Mouse (Mus musculus): ENCODE results near the gene Cyp1a1. TPM values are rescaled to one million over a fixed set of nuclear protein-coding genes. Genes with fewer than 3 reads are reported as not detected.

The Cyp1a1 gene
- polyA plus RNA-seq, 1 experiment from 2014 or later, result 0.24 TPM

- DNase-seq (ENCODE audit: low spot score) (no peak), ATAC-seq (ENCODE audit: low FRiP score) (no peak)
- Histone ChIP-seq H3K27me3 (ENCODE audit: control insufficient read depth, insufficient read depth, low read length) (no peaks in the 10 kb centered on the region), H3K36me3 (replicated peaks; ENCODE audit: control insufficient read depth, insufficient read depth) (no peaks in the 10 kb centered on the region), H3K9ac (no peak overlapping the region), H3K4me1 (replicated peaks; ENCODE audit: control insufficient read depth, insufficient read depth, low read length) (no peaks in the 10 kb centered on the region), H3K9me3 (ENCODE audit: control insufficient read depth, low read length) (no peaks in the 10 kb centered on the region), H3K4me2 (replicated peaks) (no peak overlapping the region), H3K27ac (no peak overlapping the region), H3K4me3 (replicated peaks; ENCODE audit: low read length) (no peak overlapping the region)
- 90% methylated on average over 5 of the region's 5 CpGs for WGBS
Measured at GRCm38 (mm10) chr9:57686011-57686410, 1.7 kb upstream of the Cyp1a1 start.

DNA sequence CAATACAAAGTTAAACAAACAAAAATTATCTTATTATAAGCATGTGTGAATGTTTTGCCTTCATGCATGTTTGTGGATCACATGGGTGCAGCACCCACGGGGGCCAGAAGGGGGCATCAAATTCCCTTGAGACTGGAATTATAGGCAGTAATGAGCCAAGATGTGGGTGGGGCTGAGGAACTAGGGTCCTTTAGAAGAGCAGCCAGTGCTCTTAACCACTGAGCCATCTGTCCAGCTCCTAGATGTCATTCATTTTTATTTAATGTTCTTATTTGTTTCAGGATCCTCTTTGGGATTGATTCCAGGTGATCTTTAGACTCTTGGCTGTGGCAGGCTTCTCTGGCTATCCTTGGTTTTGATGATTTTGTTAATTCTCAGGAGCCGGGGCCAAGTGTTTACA lies 430 bp downstream of the Cyp1a1 start:
- H3K4me2 ChIP-seq (replicated peaks), result no peak overlapping the region
- H3K9me3 ChIP-seq (ENCODE audit: control insufficient read depth, low read length), result no peaks in the 10 kb centered on the region
- no peak overlapping the region for H3K9ac ChIP-seq
- no peak overlapping the region for H3K27ac ChIP-seq
- no peak for DNase-seq (ENCODE audit: low spot score)
- no peak for ATAC-seq (ENCODE audit: low FRiP score)
- WGBS, result 54% methylated on average over 2 of the region's 2 CpGs
- no peak overlapping the region for H3K4me3 ChIP-seq (replicated peaks; ENCODE audit: low read length)
- no peaks in the 10 kb centered on the region for H3K4me1 ChIP-seq (replicated peaks; ENCODE audit: control insufficient read depth, insufficient read depth, low read length)
- no peaks in the 10 kb centered on the region for H3K27me3 ChIP-seq (ENCODE audit: control insufficient read depth, insufficient read depth, low read length)
- no peaks in the 10 kb centered on the region for H3K36me3 ChIP-seq (replicated peaks; ENCODE audit: control insufficient read depth, insufficient read depth)

- 94% methylated on average over 2 of the region's 2 CpGs for WGBS
- Histone ChIP-seq H3K27me3 (ENCODE audit: control insufficient read depth, insufficient read depth, low read length) (no peaks in the 10 kb centered on the region), H3K9me3 (ENCODE audit: control insufficient read depth, low read length) (no peaks in the 10 kb centered on the region), H3K4me3 (replicated peaks; ENCODE audit: low read length) (no peak overlapping the region), H3K36me3 (replicated peaks; ENCODE audit: control insufficient read depth, insufficient read depth) (no peaks in the 10 kb centered on the region), H3K9ac (no peak overlapping the region), H3K4me2 (replicated peaks) (no peak overlapping the region), H3K27ac (no peak overlapping the region), H3K4me1 (replicated peaks; ENCODE audit: control insufficient read depth, insufficient read depth, low read length) (no peaks in the 10 kb centered on the region)
- DNase-seq (ENCODE audit: low spot score) (no peak), ATAC-seq (ENCODE audit: low FRiP score) (no peak)
Measured at GRCm38 (mm10) chr9:57688606-57689005, 878 bp downstream of the Cyp1a1 start.

- 91% methylated on average over 2 of the region's 2 CpGs for WGBS
- Histone ChIP-seq H3K4me2 (replicated peaks) (no peak overlapping the region), H3K4me3 (replicated peaks; ENCODE audit: low read length) (no peak overlapping the region), H3K9ac (no peak overlapping the region), H3K27ac (no peak overlapping the region), H3K4me1 (replicated peaks; ENCODE audit: control insufficient read depth, insufficient read depth, low read length) (peaks cover 5% of the 10 kb centered on the region; the same call in 1 of the 2 replicates), H3K27me3 (ENCODE audit: control insufficient read depth, insufficient read depth, low read length) (peaks cover 11% of the 10 kb centered on the region; the same call in 1 of the 2 replicates), H3K36me3 (replicated peaks; ENCODE audit: control insufficient read depth, insufficient read depth) (no peaks in the 10 kb centered on the region), H3K9me3 (ENCODE audit: control insufficient read depth, low read length) (no peaks in the 10 kb centered on the region)
- DNase-seq (ENCODE audit: low spot score) (no peak), ATAC-seq (ENCODE audit: low FRiP score) (no peak)
Measured at GRCm38 (mm10) chr9:57694108-57694507, 6.4 kb downstream of the Cyp1a1 start.

GRCm38 (mm10) chr9:57696380-57697285 lies 8.9 kb downstream of the Cyp1a1 start:
- peaks cover 5% of the 10 kb centered on the region; the same call in 1 of the 2 replicates for H3K4me1 ChIP-seq (replicated peaks; ENCODE audit: control insufficient read depth, insufficient read depth, low read length)
- H3K9me3 ChIP-seq (ENCODE audit: control insufficient read depth, low read length), result no peaks in the 10 kb centered on the region
- WGBS, result 1% methylated on average over 42 of the region's 42 CpGs
- no peak overlapping the region for H3K27ac ChIP-seq
- H3K36me3 ChIP-seq (replicated peaks; ENCODE audit: control insufficient read depth, insufficient read depth), result no peaks in the 10 kb centered on the region
- ATAC-seq (ENCODE audit: low FRiP score) (peak; percentile 70; the same call in 1 of the 2 replicates), DNase-seq (ENCODE audit: low spot score) (peak; percentile 59)
- H3K27me3 ChIP-seq (ENCODE audit: control insufficient read depth, insufficient read depth, low read length), result peaks cover 11% of the 10 kb centered on the region; the same call in 1 of the 2 replicates
- H3K4me3 ChIP-seq (replicated peaks; ENCODE audit: low read length), result peak overlapping the region; percentile 42
- peak overlapping the region; percentile 54 for H3K9ac ChIP-seq
- H3K4me2 ChIP-seq (replicated peaks), result peak overlapping the region; percentile 78

- H3K4me2 ChIP-seq (replicated peaks), result no peak overlapping the region
- no peak overlapping the region for H3K27ac ChIP-seq
- H3K9ac ChIP-seq, result no peak overlapping the region
- peaks cover 5% of the 10 kb centered on the region; the same call in 1 of the 2 replicates for H3K4me1 ChIP-seq (replicated peaks; ENCODE audit: control insufficient read depth, insufficient read depth, low read length)
- no peak overlapping the region for H3K4me3 ChIP-seq (replicated peaks; ENCODE audit: low read length)
- ATAC-seq (ENCODE audit: low FRiP score) (no peak), DNase-seq (ENCODE audit: low spot score) (no peak)
- peaks cover 11% of the 10 kb centered on the region; the same call in 1 of the 2 replicates for H3K27me3 ChIP-seq (ENCODE audit: control insufficient read depth, insufficient read depth, low read length)
- H3K36me3 ChIP-seq (replicated peaks; ENCODE audit: control insufficient read depth, insufficient read depth), result no peaks in the 10 kb centered on the region
- 15% methylated on average over 4 of the region's 4 CpGs for WGBS
- no peaks in the 10 kb centered on the region for H3K9me3 ChIP-seq (ENCODE audit: control insufficient read depth, low read length)
Measured at GRCm38 (mm10) chr9:57697380-57697779, 9.7 kb downstream of the Cyp1a1 start.

DNA sequence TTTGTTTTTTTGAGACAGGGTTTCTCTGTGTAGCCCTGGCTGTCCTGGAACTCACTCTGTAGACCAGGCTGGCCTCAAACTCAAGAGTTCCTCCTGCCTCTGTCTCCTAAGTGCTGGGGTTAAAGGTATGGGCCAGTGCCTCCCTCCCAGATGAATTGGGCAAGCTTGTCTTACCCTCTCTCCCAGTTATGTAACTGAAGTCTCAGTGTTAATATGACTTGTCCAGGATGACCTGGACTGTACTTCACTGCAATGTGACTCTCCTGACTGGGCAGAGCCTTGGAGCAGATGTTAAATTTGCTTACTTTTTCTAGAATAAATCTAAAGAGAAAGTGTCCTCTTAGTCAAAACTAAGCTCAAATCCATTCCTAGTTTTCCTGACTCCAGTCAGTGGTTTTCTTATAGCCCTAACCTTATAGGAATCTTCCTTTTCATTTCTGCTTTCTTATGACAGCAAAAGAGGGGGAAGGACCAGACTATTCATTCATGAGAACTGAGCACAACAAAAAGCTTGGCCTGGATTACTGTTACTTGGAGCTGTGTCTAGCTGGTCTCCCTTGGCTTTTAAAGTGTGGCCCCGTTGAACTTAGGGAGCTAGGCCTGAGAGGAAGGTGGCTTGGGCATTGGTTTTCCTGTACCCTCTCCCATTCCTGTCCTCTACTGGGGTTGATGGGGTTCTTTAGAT lies 10.9 kb downstream of the Cyp1a1 start:
- ATAC-seq (ENCODE audit: low FRiP score), result no peak
- Histone ChIP-seq H3K9ac (no peak overlapping the region), H3K9me3 (ENCODE audit: control insufficient read depth, low read length) (no peaks in the 10 kb centered on the region), H3K27me3 (ENCODE audit: control insufficient read depth, insufficient read depth, low read length) (peaks cover 11% of the 10 kb centered on the region; the same call in 1 of the 2 replicates), H3K4me2 (replicated peaks) (no peak overlapping the region), H3K27ac (no peak overlapping the region), H3K36me3 (replicated peaks; ENCODE audit: control insufficient read depth, insufficient read depth) (no peaks in the 10 kb centered on the region), H3K4me3 (replicated peaks; ENCODE audit: low read length) (no peak overlapping the region), H3K4me1 (replicated peaks; ENCODE audit: control insufficient read depth, insufficient read depth, low read length) (peaks cover 5% of the 10 kb centered on the region; the same call in 1 of the 2 replicates)
- DNase-seq (ENCODE audit: low spot score), result peak; percentile 62
- 86% methylated on average over 1 of the region's 1 CpGs for WGBS

GRCm38 (mm10) chr9:57706496-57706895 lies 18.8 kb downstream of the Cyp1a1 start:
- WGBS, result 89% methylated on average over 3 of the region's 3 CpGs
- H3K4me1 ChIP-seq (replicated peaks; ENCODE audit: control insufficient read depth, insufficient read depth, low read length), result peaks cover 13% of the 10 kb centered on the region
- H3K9ac ChIP-seq, result no peak overlapping the region
- H3K4me3 ChIP-seq (replicated peaks; ENCODE audit: low read length), result no peak overlapping the region
- no peak overlapping the region for H3K4me2 ChIP-seq (replicated peaks)
- no peaks in the 10 kb centered on the region for H3K9me3 ChIP-seq (ENCODE audit: control insufficient read depth, low read length)
- DNase-seq (ENCODE audit: low spot score) (no peak), ATAC-seq (ENCODE audit: low FRiP score) (no peak)
- H3K36me3 ChIP-seq (replicated peaks; ENCODE audit: control insufficient read depth, insufficient read depth), result no peaks in the 10 kb centered on the region
- no peaks in the 10 kb centered on the region for H3K27me3 ChIP-seq (ENCODE audit: control insufficient read depth, insufficient read depth, low read length)
- no peak overlapping the region for H3K27ac ChIP-seq

GRCm38 (mm10) chr9:57708068-57708719 lies 20.5 kb downstream of the Cyp1a1 start, which contains the start of gene Edc3:
Gene Edc3, plus strand, starts transcription at chr9:57708540.
- DNase-seq (ENCODE audit: low spot score) (peak; percentile 89), ATAC-seq (ENCODE audit: low FRiP score) (peak; percentile 91)
- Histone ChIP-seq H3K9me3 (ENCODE audit: control insufficient read depth, low read length) (no peaks in the 10 kb centered on the region), H3K9ac (peak within 1 kb of the TSS; percentile 94), H3K27me3 (ENCODE audit: control insufficient read depth, insufficient read depth, low read length) (no peaks in the 10 kb centered on the region), H3K36me3 (replicated peaks; ENCODE audit: control insufficient read depth, insufficient read depth) (peaks cover 8% of the 10 kb centered on the region), H3K4me1 (replicated peaks; ENCODE audit: control insufficient read depth, insufficient read depth, low read length) (peaks cover 13% of the 10 kb centered on the region), H3K27ac (peak within 1 kb of the TSS; percentile 84), H3K4me3 (replicated peaks; ENCODE audit: low read length) (peak within 1 kb of the TSS; percentile 95), H3K4me2 (replicated peaks) (peak within 1 kb of the TSS; percentile 79)
- 0% methylated on average over 23 of the region's 23 CpGs for WGBS

Data from hindbrain, embryonic 14.5 days (tissue).